Mouse (Mus musculus) heart, postnatal 0 days (tissue): ENCODE measurements at regions not wholly inside any gene's neighbourhood (a gene's known extent, or its start where the extent isn't known, plus 50 kb on each side); places are given as distances from the start of the nearest gene placed in this dataset.

ENCODE experiments used
- ATAC-seq: fragments of 200-750 bp; cut with Nextera tagmentation; 2 replicates; pipeline ENCODE4 v1.8.0; 2017; ENCODE audit warnings: low read depth, moderate number of reproducible peaks, moderate library complexity; ENCODE audit not compliant: insufficient read depth
- DNase-seq: peaks from one replicate; pipeline ENCODE4 v3.0.0-alpha.2; 2016; ENCODE audit warnings: low spot score
- H3K27ac ChIP-seq: fragments of 300-500 bp; sonication (generic); 2 replicates; pipeline ENCODE4 v1.5.1; 2014; ENCODE audit warnings: low read depth, mild to moderate bottlenecking
- H3K27me3 ChIP-seq: fragments of 300-500 bp; sonication (generic); 2 replicates; pipeline ENCODE4 v1.6.1; 2014; ENCODE audit warnings: low read length, mixed read lengths; ENCODE audit not compliant: control insufficient read depth, insufficient read depth
- H3K36me3 ChIP-seq: fragments of 300-500 bp; sonication (generic); replicated peaks from 2 replicates; pipeline ENCODE4 v1.6.1; 2014; ENCODE audit warnings: low read length, mixed read lengths; ENCODE audit not compliant: control insufficient read depth, insufficient read depth
- H3K4me1 ChIP-seq: fragments of 300-500 bp; sonication (generic); 2 replicates; pipeline ENCODE4 v1.6.1; 2014; ENCODE audit warnings: antibody characterized with exemption; ENCODE audit not compliant: control insufficient read depth, insufficient read depth
- H3K4me2 ChIP-seq: fragments of 300-500 bp; sonication (generic); 2 replicates; pipeline ENCODE4 v1.6.1; 2014; ENCODE audit warnings: low read depth, mild to moderate bottlenecking, low read length, moderate library complexity
- H3K4me3 ChIP-seq: fragments of 300-500 bp; sonication (generic); 2 replicates; pipeline ENCODE4 v1.5.1; 2014; ENCODE audit warnings: low read depth, low read length
- H3K9ac ChIP-seq: fragments of 300-500 bp; sonication (generic); replicated peaks from 2 replicates; pipeline ENCODE4 v1.6.1; 2014; ENCODE audit warnings: low read depth, low read length, mixed read lengths
- H3K9me3 ChIP-seq: fragments of 300-500 bp; sonication (generic); replicated peaks from 2 replicates; pipeline ENCODE4 v1.6.1; 2016; ENCODE audit warnings: low read length; ENCODE audit not compliant: control insufficient read depth
- CTCF ChIP-seq: IDR thresholded peaks from 2 replicates; pipeline ENCODE4 v1.5.1; 2016; ENCODE audit warnings: antibody characterized with exemption, control low read depth, low read depth
- EP300 ChIP-seq: IDR thresholded peaks from 2 replicates; pipeline ENCODE4 v1.6.1; 2016; ENCODE audit warnings: antibody characterized with exemption, low read depth
- WGBS: fragments of 180-500 bp; shearing (Covaris S2); extraction: QIAGEN DNeasy Blood & Tissue Kit; methylation state at CpG from one replicate; pipeline ENCODE4 v1.1.7; 2014; 5-methylcytosine and 5-hydroxymethylcytosine counted together

DNA sequence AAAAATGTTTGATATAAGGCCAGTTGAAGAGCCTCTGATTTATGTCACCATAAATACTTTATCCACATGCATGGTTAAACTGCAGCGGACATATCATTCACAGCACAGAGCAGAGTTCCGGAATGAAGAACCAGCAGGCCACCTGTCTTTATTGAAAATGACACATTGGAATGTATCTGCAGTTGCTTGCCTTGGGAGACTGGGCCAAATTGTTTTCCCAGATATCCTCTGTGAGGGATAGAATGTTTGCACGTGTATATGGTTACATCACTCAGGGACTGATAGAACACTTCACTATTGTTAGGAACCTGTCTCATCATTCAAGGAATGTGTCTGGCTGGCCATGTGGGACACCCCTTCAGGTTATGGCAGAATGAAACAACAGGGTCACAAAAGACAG is 585.3 kb upstream of the Adgrl2 start:
- 50% methylated on average over 3 of the region's 3 CpGs for WGBS
- H3K4me2 ChIP-seq: no peak overlapping the region
- H3K9me3 ChIP-seq: no peaks in the 10 kb centered on the region
- no peaks in the 10 kb centered on the region for H3K36me3 ChIP-seq
- DNase-seq: no peak
- H3K4me3 ChIP-seq: no peak overlapping the region
- no peaks in the 10 kb centered on the region for H3K27me3 ChIP-seq
- H3K4me1 ChIP-seq: no peaks in the 10 kb centered on the region
- H3K27ac ChIP-seq: no peak overlapping the region
- peak; percentile 36 for ATAC-seq
- no peak overlapping the region for H3K9ac ChIP-seq
- no peak for TF ChIP-seq EP300
- TF ChIP-seq CTCF: no peak

DNA sequence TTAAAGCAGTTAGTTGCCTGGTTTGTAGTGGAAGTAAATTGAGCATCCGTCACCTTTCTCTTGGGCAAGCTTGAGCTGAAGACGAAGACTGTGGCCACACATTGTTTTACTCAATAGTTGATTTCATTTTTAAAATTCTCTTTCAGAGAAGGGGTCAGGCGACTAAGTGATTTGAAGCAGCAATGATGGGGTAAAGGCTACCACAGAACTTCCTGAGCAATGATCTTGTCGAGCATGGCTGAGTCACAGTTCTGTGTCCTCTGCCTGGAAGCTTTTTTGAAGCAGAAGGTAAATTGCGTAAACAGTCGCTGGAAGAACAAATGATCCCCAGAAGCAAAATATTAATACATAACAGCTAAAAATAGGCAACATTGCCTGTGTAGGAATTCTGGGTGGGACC is 576.5 kb upstream of the Adgrl2 start:
- Histone ChIP-seq H3K27ac (no peak overlapping the region), H3K27me3 (no peaks in the 10 kb centered on the region), H3K9ac (no peak overlapping the region), H3K4me3 (no peak overlapping the region), H3K4me1 (no peaks in the 10 kb centered on the region), H3K36me3 (no peaks in the 10 kb centered on the region), H3K4me2 (no peak overlapping the region), H3K9me3 (no peaks in the 10 kb centered on the region)
- TF ChIP-seq EP300: no peak
- TF ChIP-seq CTCF: no peak
- no peak for ATAC-seq
- DNase-seq: no peak
- 85% methylated on average over 6 of the region's 6 CpGs for WGBS

DNA sequence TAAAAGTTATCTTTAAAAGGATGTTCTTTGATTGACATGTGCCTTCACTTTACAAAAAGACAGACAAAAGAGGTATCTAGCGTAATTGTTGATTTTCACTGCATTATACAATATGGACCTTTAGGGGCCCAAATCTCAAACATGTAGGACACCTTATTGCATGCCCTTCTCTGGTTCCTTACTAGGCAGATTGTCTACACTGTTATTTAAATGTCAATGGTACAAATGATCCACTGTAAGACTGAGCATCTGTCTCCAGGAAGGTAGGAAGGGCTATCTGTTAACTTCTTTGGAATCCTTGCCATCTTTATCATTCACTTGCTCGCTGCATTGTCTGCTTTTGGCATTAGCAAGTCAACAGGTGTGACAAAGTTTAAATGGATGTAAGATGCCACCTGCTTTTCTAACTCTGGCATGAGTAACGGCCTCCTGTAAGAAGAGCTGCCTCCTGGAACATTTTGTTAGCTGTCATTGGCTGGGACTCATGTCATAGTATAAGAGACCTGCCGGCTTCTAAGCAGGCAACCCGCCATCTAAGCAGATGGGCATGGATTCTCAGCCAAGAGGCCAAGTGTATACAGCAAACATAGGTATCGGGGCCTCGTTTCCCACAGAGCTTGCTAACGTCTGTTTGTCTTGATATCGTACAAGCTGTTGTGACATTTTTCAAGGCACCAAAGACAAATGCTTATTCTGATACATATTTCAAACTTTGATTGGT is 560.0 kb upstream of the Adgrl2 start:
- Histone ChIP-seq H3K4me2 (no peak overlapping the region), H3K9me3 (no peaks in the 10 kb centered on the region), H3K27me3 (no peaks in the 10 kb centered on the region), H3K9ac (no peak overlapping the region), H3K4me1 (no peaks in the 10 kb centered on the region), H3K36me3 (no peaks in the 10 kb centered on the region), H3K27ac (no peak overlapping the region), H3K4me3 (no peak overlapping the region)
- TF ChIP-seq EP300: no peak
- DNase-seq (no peak), ATAC-seq (no peak)
- 88% methylated on average over 9 of the region's 9 CpGs for WGBS

DNA sequence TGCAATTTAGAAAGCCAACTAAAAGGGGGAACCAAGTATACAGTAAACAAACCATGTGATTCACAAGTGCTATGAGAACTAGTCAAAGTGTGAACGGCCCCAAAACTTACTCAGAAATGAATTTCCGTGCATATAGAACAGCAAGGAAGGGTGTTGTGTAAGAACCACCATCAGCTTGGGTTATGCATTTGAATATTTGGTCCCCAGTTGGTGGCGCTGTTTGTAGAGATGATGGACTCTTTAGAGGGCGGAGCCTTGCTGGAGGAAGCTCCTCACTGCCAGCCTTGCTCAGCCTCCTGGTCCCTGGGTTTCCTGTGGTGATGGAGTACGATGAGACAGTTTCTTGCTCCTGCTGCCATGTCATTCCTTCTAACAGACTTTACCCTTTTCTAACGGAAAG is 556.7 kb upstream of the Adgrl2 start:
- DNase-seq (no peak), ATAC-seq (no peak)
- H3K36me3 ChIP-seq: no peaks in the 10 kb centered on the region
- no peak overlapping the region for H3K9ac ChIP-seq
- H3K4me1 ChIP-seq: no peaks in the 10 kb centered on the region
- H3K4me2 ChIP-seq: no peak overlapping the region
- 75% methylated on average over 6 of the region's 6 CpGs for WGBS
- no peaks in the 10 kb centered on the region for H3K9me3 ChIP-seq
- TF ChIP-seq CTCF: peak; percentile 15; the same call in 1 of the 2 replicates
- TF ChIP-seq EP300: no peak
- no peak overlapping the region for H3K27ac ChIP-seq
- no peaks in the 10 kb centered on the region for H3K27me3 ChIP-seq
- no peak overlapping the region for H3K4me3 ChIP-seq

DNA sequence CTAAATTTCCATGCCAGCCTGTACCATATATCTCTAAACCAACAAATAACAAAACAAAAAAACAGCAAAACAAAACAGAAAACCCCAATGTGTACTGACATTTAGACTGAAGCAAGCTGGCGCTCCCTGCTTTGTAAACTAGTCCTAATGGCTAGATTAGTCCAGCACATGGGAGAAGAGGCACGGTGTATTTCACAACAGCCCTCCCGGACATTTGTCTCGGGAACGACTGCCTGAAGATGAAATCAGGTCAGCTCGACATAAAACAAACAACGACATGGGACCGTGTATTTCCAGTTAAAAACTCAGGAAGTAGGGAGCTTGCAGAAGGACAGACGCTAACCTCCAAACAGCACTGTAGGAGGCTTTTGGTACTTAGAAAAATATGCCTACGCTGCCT is 555.9 kb upstream of the Adgrl2 start:
- no peaks in the 10 kb centered on the region for H3K36me3 ChIP-seq
- no peak overlapping the region for H3K4me3 ChIP-seq
- H3K27ac ChIP-seq: no peak overlapping the region
- no peak for TF ChIP-seq CTCF
- TF ChIP-seq EP300: no peak
- H3K4me1 ChIP-seq: no peaks in the 10 kb centered on the region
- no peak for ATAC-seq
- H3K27me3 ChIP-seq: no peaks in the 10 kb centered on the region
- no peak overlapping the region for H3K9ac ChIP-seq
- 62% methylated on average over 10 of the region's 10 CpGs for WGBS
- no peaks in the 10 kb centered on the region for H3K9me3 ChIP-seq
- no peak for DNase-seq
- no peak overlapping the region for H3K4me2 ChIP-seq

DNA sequence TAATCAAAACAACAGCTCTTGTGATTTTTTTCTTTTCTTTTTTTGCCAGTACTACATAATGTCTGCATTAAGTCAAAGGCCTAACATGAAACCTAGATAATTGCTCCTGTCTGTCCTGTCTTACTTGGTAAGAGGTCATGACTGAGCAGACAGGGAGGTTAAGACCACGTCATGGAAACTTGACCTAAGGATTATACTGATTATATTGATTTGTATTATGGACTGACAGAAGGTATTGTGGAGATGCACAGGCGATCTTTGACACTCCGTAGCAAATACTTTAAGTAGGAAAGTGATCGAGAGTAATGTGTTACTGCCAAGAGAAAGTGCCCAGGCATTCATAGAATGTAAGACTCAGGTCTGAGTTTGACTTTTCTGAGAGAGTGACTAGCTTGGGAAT is 543.8 kb upstream of the Adgrl2 start:
- no peak overlapping the region for H3K4me2 ChIP-seq
- H3K36me3 ChIP-seq: no peaks in the 10 kb centered on the region
- no peak for TF ChIP-seq EP300
- TF ChIP-seq CTCF: no peak
- H3K4me1 ChIP-seq: no peaks in the 10 kb centered on the region
- ATAC-seq (no peak), DNase-seq (no peak)
- no peaks in the 10 kb centered on the region for H3K9me3 ChIP-seq
- H3K9ac ChIP-seq: no peak overlapping the region
- 53% methylated on average over 4 of the region's 4 CpGs for WGBS
- no peak overlapping the region for H3K27ac ChIP-seq
- no peak overlapping the region for H3K4me3 ChIP-seq
- H3K27me3 ChIP-seq: no peaks in the 10 kb centered on the region
